Mouse (Mus musculus) midbrain, postnatal 0 days (tissue): Measurements from ENCODE around the gene Ptprt. TPM values are rescaled to one million over a fixed set of nuclear protein-coding genes. Genes with fewer than 3 reads are reported as not detected.
"Not testable (repeated sequence)": the region's sequence is repeated elsewhere in the genome, so short reads cannot be mapped to it uniquely, and the experiment has no call there.

Source experiments
- ATAC-seq: fragments of 200-750 bp; cut with Nextera tagmentation; 2 replicates; pipeline ENCODE4 v1.8.0; 2017; ENCODE audit warnings: moderate number of reproducible peaks, mild to moderate bottlenecking, moderate TSS enrichment, moderate library complexity; ENCODE audit not compliant: low FRiP score
- DNase-seq: peaks from one replicate; pipeline ENCODE4 v3.0.0-alpha.2; 2015; ENCODE audit warnings: low spot score
- H3K27ac ChIP-seq: fragments of 300-500 bp; sonication (generic); 2 replicates; pipeline ENCODE4 v1.5.1; 2014; ENCODE audit warnings: low read depth, mild to moderate bottlenecking, low read length, mixed read lengths
- H3K27me3 ChIP-seq: fragments of 300-500 bp; sonication (generic); 2 replicates; pipeline ENCODE4 v1.6.1; 2014; ENCODE audit warnings: low read length, control low read depth, mixed read lengths; ENCODE audit not compliant: insufficient read depth
- H3K36me3 ChIP-seq: fragments of 300-500 bp; sonication (generic); 2 replicates; pipeline ENCODE4 v1.6.1; 2014; ENCODE audit warnings: low read length, control low read depth, mixed read lengths; ENCODE audit not compliant: insufficient read depth
- H3K4me1 ChIP-seq: fragments of 300-500 bp; sonication (generic); 2 replicates; pipeline ENCODE4 v1.6.1; 2014; ENCODE audit warnings: mild to moderate bottlenecking, control low read depth, antibody characterized with exemption, low read length, mixed read lengths; ENCODE audit not compliant: insufficient read depth
- H3K4me2 ChIP-seq: fragments of 300-500 bp; sonication (generic); 2 replicates; pipeline ENCODE4 v1.6.1; 2014; ENCODE audit warnings: low read depth, mild to moderate bottlenecking, low read length, mixed read lengths; ENCODE audit not compliant: poor library complexity, severe bottlenecking
- H3K4me3 ChIP-seq: fragments of 300-500 bp; sonication (generic); 2 replicates; pipeline ENCODE4 v1.5.1; 2014; ENCODE audit warnings: low read depth, mild to moderate bottlenecking, low read length, moderate library complexity
- H3K9ac ChIP-seq: fragments of 300-500 bp; sonication (generic); replicated peaks from 2 replicates; pipeline ENCODE4 v1.6.1; 2014; ENCODE audit warnings: mild to moderate bottlenecking, low read length, moderate library complexity, mixed read lengths; ENCODE audit not compliant: poor library complexity, severe bottlenecking
- H3K9me3 ChIP-seq: fragments of 300-500 bp; sonication (generic); 2 replicates; pipeline ENCODE4 v1.6.1; 2016; ENCODE audit warnings: low read length, control low read depth
- CTCF ChIP-seq: IDR thresholded peaks from 2 replicates; pipeline ENCODE4 v1.5.1; 2016; ENCODE audit warnings: antibody characterized with exemption, mild to moderate bottlenecking
- WGBS: fragments of 180-500 bp; shearing (Covaris S2); extraction: QIAGEN DNeasy Blood & Tissue Kit; methylation state at CpG from one replicate; pipeline ENCODE4 v1.1.7; 2014; 5-methylcytosine and 5-hydroxymethylcytosine counted together
- polyA plus RNA-seq: library from polyadenylated mRNA; unstranded; fragments of >200 nt; fragmentation: Nextera tagmentation; extraction: Ambion mirVana; gene quantifications from 2 replicates; pipeline ENCODE4 v1.2.1, GENCODE M21; 2015
- total RNA-seq: library from RNA; depleted of rRNA; stranded (reverse); fragments of >200 nt; gene quantifications from 2 replicates; pipeline ENCODE4 v1.2.3, GENCODE M21; 2014

The Ptprt gene
- total and polyA plus RNA-seq, 2 experiments from 2014 or later: 12.6 to 72.2 TPM

GRCm38 (mm10) chr2:162197316-162197715 lies 463.6 kb downstream of the Ptprt start:
- Histone ChIP-seq H3K4me3 (no peak overlapping the region), H3K27ac (no peak overlapping the region), H3K36me3 (no peaks in the 10 kb centered on the region), H3K4me1 (no peaks in the 10 kb centered on the region), H3K9me3 (no peaks in the 10 kb centered on the region), H3K27me3 (no peaks in the 10 kb centered on the region), H3K4me2 (no peak overlapping the region), H3K9ac (no peak overlapping the region)
- WGBS: 77% methylated on average over 5 of the region's 5 CpGs
- TF ChIP-seq CTCF: no peak
- ATAC-seq: no peak
- DNase-seq: peak; percentile 56

GRCm38 (mm10) chr2:162182621-162183475 lies 478.1 kb downstream of the Ptprt start:
- Histone ChIP-seq H3K4me3 (peak overlapping the region; percentile 13; the same call in 1 of the 2 replicates), H3K27ac (no peak overlapping the region), H3K27me3 (no peaks in the 10 kb centered on the region), H3K36me3 (no peaks in the 10 kb centered on the region), H3K4me1 (peaks cover 4% of the 10 kb centered on the region; the same call in 1 of the 2 replicates), H3K4me2 (peak overlapping the region; percentile 38), H3K9ac (no peak overlapping the region), H3K9me3 (no peaks in the 10 kb centered on the region)
- 33% methylated on average over 20 of the region's 20 CpGs for WGBS
- ATAC-seq (no peak), DNase-seq (peak; percentile 64)
- peak; percentile 49 for TF ChIP-seq CTCF

GRCm38 (mm10) chr2:162181826-162182225 lies 479.1 kb downstream of the Ptprt start:
- H3K36me3 ChIP-seq: no peaks in the 10 kb centered on the region
- no peak overlapping the region for H3K9ac ChIP-seq
- no peak for DNase-seq
- H3K4me3 ChIP-seq: no peak overlapping the region
- no peak for ATAC-seq
- no peak overlapping the region for H3K27ac ChIP-seq
- no peaks in the 10 kb centered on the region for H3K9me3 ChIP-seq
- no peaks in the 10 kb centered on the region for H3K27me3 ChIP-seq
- no peak for TF ChIP-seq CTCF
- peaks cover 4% of the 10 kb centered on the region; the same call in 1 of the 2 replicates for H3K4me1 ChIP-seq
- H3K4me2 ChIP-seq: no peak overlapping the region
- WGBS: 96% methylated on average over 2 of the region's 2 CpGs

- H3K36me3 ChIP-seq: no peaks in the 10 kb centered on the region
- H3K9ac ChIP-seq: no peak overlapping the region
- H3K9me3 ChIP-seq: no peaks in the 10 kb centered on the region
- no peaks in the 10 kb centered on the region for H3K4me1 ChIP-seq
- no peak overlapping the region for H3K27ac ChIP-seq
- WGBS: 85% methylated on average over 1 of the region's 1 CpGs
- H3K4me2 ChIP-seq: no peak overlapping the region
- no peak overlapping the region for H3K4me3 ChIP-seq
- ATAC-seq: no peak
- DNase-seq: no peak
- H3K27me3 ChIP-seq: no peaks in the 10 kb centered on the region
- no peak for TF ChIP-seq CTCF
These were observed 488.4 kb downstream of the Ptprt start for GRCm38 (mm10) chr2:162172529-162172928.

GRCm38 (mm10) chr2:162141845-162142411 lies 519.0 kb downstream of the Ptprt start:
- H3K36me3 ChIP-seq: no peaks in the 10 kb centered on the region
- H3K4me2 ChIP-seq: no peak overlapping the region
- H3K9me3 ChIP-seq: no peaks in the 10 kb centered on the region
- WGBS: 89% methylated on average over 3 of the region's 3 CpGs
- no peak overlapping the region for H3K27ac ChIP-seq
- no peak overlapping the region for H3K4me3 ChIP-seq
- no peaks in the 10 kb centered on the region for H3K27me3 ChIP-seq
- no peaks in the 10 kb centered on the region for H3K4me1 ChIP-seq
- no peak for TF ChIP-seq CTCF
- ATAC-seq (no peak), DNase-seq (no peak)
- H3K9ac ChIP-seq: no peak overlapping the region

GRCm38 (mm10) chr2:162136176-162136575 lies 524.8 kb downstream of the Ptprt start:
- 96% methylated on average over 3 of the region's 3 CpGs for WGBS
- not testable (repeated sequence) for H3K27ac ChIP-seq, H3K36me3 ChIP-seq, H3K4me3 ChIP-seq, DNase-seq, H3K4me1 ChIP-seq, H3K9me3 ChIP-seq, H3K27me3 ChIP-seq, H3K9ac ChIP-seq, H3K4me2 ChIP-seq, ATAC-seq
